Mouse (Mus musculus) intestine, embryonic 14.5 days (tissue): ENCODE data around the gene Ddx54. TPM values are rescaled to one million over a fixed set of nuclear protein-coding genes. Genes with fewer than 3 reads are reported as not detected.
A peak's percentile ranks its signal among the peaks of the same experiment; 100 is the strongest.

Experiments used
- ATAC-seq: fragments of 200-750 bp; cut with Nextera tagmentation; replicated peaks from 2 replicates; pipeline ENCODE4 v1.8.0; 2017; ENCODE audit warnings: low read depth, moderate number of reproducible peaks, moderate TSS enrichment, moderate library complexity; ENCODE audit not compliant: low FRiP score, low TSS enrichment
- DNase-seq: peaks from one replicate; pipeline ENCODE4 v3.0.0-alpha.2; 2018; ENCODE audit warnings: low spot score
- H3K27ac ChIP-seq: fragments of 300-500 bp; sonication (generic); 2 replicates; pipeline ENCODE4 v1.5.1; 2014; ENCODE audit warnings: low read depth, mild to moderate bottlenecking, control low read depth
- H3K27me3 ChIP-seq: fragments of 300-500 bp; sonication (generic); replicated peaks from 2 replicates; pipeline ENCODE4 v1.6.1; 2014; ENCODE audit warnings: low read length, control low read depth; ENCODE audit not compliant: control insufficient read depth, insufficient read depth
- H3K36me3 ChIP-seq: fragments of 300-500 bp; sonication (generic); 2 replicates; pipeline ENCODE4 v1.6.1; 2014; ENCODE audit warnings: low read length, control low read depth; ENCODE audit not compliant: control insufficient read depth, insufficient read depth
- H3K4me1 ChIP-seq: fragments of 300-500 bp; sonication (generic); replicated peaks from 2 replicates; pipeline ENCODE4 v1.6.1; 2014; ENCODE audit warnings: low read length, control low read depth, mixed read lengths; ENCODE audit not compliant: control insufficient read depth, insufficient read depth
- H3K4me2 ChIP-seq: fragments of 300-500 bp; sonication (generic); 2 replicates; pipeline ENCODE4 v1.6.1; 2014; ENCODE audit warnings: low read length
- H3K4me3 ChIP-seq: fragments of 300-500 bp; sonication (generic); 2 replicates; pipeline ENCODE4 v1.5.1; 2014; ENCODE audit warnings: low read depth, low read length, control low read depth, mixed read lengths
- H3K9ac ChIP-seq: fragments of 300-500 bp; sonication (generic); 2 replicates; pipeline ENCODE4 v1.6.1; 2014; ENCODE audit warnings: mild to moderate bottlenecking, low read length
- H3K9me3 ChIP-seq: fragments of 300-500 bp; sonication (generic); 2 replicates; pipeline ENCODE4 v1.6.1; 2016; ENCODE audit warnings: low read length, control low read depth; ENCODE audit not compliant: control insufficient read depth
- WGBS: fragments of 180-500 bp; shearing (Covaris S2); extraction: QIAGEN DNeasy Blood & Tissue Kit; methylation state at CpG from one replicate; pipeline ENCODE4 v1.1.7; 2014; 5-methylcytosine and 5-hydroxymethylcytosine counted together
- polyA plus RNA-seq: library from polyadenylated mRNA; unstranded; fragments of >200 nt; fragmentation: Nextera tagmentation; extraction: Ambion mirVana; gene quantifications from 2 replicates; pipeline ENCODE4 v1.2.1, GENCODE M21; 2014

Gene Ddx54
- polyA plus RNA-seq: 39.3 and 41.0 TPM in 2 replicates

DNA sequence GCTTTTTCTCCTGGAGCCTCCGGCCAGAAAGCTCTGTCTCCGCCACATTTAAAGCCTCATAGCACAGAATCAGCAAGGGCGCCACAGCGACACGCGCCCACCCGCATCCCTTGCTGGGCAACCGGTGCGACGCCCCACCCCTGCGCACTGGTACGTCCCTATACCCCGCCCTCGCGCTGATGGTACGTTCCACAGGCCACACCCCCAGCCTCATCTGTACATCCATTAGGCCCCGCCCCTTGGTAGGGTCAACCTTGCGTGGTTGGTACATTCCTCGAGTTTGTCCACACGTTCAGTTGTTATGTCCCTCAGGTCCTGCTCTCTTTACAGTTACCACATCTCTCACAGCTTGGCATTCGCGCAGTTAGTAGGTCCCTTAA lies at the start of gene Ddx54, which contains the start of gene Rita1:
TSS of gene Ddx54 (plus strand) at position 298 of the 380 bp plus-strand sequence.
TSS of gene Rita1 (minus strand) at position 148 of the 380 bp plus-strand sequence.
- peak; percentile 99 for DNase-seq
- H3K27ac ChIP-seq: peak within 1 kb of the TSS; percentile 82

DNA sequence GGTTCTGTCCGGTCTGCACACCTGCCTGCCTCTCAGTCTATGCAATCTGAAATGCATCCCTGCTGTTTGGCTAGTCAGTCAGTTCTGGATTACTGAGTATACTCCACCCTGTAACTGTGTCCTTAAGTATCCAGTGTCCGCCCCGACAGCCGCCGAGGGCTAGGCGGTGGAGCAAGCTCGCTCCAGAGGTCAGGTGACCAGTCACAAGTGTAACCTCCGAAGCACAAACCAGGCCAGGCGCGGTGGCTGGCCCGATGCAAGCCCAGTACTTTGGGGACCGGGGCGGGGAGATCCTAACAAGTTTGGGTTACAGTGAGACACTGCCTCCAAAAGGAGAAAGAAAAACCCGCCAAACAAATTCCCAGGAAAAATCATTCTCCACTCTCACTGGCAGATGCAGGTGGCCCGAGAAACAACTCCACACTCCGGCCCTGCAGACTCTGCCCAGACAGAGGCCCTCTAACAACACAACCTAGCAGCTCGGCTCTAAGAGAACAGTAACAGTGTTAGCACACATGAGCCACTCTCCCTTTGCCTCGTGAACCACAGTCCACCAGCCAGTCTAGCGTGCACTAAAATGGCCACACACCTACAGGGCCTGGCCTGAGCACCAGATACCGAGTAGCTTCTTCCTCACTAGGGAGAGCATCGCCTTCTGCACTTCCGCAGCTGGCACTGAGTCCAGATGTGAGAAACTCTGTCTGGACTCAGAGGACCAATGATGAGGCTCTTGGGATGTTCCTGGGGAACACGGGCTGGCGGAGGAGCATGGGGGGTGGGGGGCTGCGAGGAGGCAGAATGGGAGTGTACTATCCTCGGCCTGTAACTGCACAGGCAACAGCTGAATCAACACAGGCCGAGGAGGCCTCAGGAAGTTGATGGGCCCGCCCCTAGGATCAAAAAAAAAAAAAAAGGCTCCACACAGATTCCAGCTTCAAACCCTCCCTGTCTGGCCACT lies 49.3 kb upstream of the Ddx54 start:
- Histone ChIP-seq H3K4me3 (no peak overlapping the region), H3K9ac (no peak overlapping the region), H3K36me3 (no peaks in the 10 kb centered on the region), H3K27ac (peak overlapping the region; percentile 90), H3K4me2 (peak overlapping the region; percentile 28), H3K27me3 (no peaks in the 10 kb centered on the region), H3K9me3 (no peaks in the 10 kb centered on the region), H3K4me1 (peaks cover 76% of the 10 kb centered on the region)
- ATAC-seq: peak; percentile 68
- WGBS: 31% methylated on average over 28 of the region's 28 CpGs
- peak; percentile 79 for DNase-seq

More for the DNA sequence above, at the start of gene Ddx54, which contains the start of gene Rita1:
- Histone ChIP-seq H3K36me3 (peaks cover 19% of the 10 kb centered on the region), H3K4me1 (peaks cover 12% of the 10 kb centered on the region), H3K4me2 (peak within 1 kb of the TSS; percentile 80), H3K9ac (peak within 1 kb of the TSS; percentile 66), H3K4me3 (peak within 1 kb of the TSS; percentile 83), H3K27me3 (no peaks in the 10 kb centered on the region), H3K9me3 (0 out of 2 replicates have a peak, but pooled peaks cover 5% of the 10 kb centered on the region)
- WGBS: under 1% methylated on average over 22 of the region's 22 CpGs
- peak; percentile 84 for ATAC-seq

DNA sequence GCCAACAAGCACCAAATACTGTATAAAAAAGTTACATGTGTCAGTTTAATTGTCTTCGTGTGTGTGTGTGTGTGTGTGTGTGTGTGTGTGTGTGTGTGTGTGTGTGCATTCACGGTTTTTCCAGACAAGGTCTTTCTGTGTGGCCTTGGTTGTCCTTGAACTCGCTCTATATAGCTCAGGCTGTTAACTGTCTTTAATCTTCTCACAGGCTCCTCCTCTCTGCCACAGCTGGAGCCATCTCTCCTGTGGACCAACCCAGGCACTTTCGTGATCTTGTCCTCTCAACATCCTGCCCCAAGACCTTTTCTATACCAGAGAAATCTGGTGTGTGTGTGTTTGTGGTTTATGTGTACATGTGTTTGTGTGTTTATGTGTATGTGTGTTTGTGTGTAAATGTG lies 48.6 kb upstream of the Ddx54 start:
- Histone ChIP-seq H3K9ac (no peak overlapping the region), H3K36me3 (no peaks in the 10 kb centered on the region), H3K9me3 (no peaks in the 10 kb centered on the region), H3K27ac (peak overlapping the region; percentile 90), H3K27me3 (no peaks in the 10 kb centered on the region), H3K4me3 (no peak overlapping the region), H3K4me2 (no peak overlapping the region), H3K4me1 (peaks cover 81% of the 10 kb centered on the region)
- DNase-seq: peak; percentile 59
- ATAC-seq: no peak; the same call in 1 of the 2 replicates
- 14% methylated on average over 4 of the region's 4 CpGs for WGBS

DNA sequence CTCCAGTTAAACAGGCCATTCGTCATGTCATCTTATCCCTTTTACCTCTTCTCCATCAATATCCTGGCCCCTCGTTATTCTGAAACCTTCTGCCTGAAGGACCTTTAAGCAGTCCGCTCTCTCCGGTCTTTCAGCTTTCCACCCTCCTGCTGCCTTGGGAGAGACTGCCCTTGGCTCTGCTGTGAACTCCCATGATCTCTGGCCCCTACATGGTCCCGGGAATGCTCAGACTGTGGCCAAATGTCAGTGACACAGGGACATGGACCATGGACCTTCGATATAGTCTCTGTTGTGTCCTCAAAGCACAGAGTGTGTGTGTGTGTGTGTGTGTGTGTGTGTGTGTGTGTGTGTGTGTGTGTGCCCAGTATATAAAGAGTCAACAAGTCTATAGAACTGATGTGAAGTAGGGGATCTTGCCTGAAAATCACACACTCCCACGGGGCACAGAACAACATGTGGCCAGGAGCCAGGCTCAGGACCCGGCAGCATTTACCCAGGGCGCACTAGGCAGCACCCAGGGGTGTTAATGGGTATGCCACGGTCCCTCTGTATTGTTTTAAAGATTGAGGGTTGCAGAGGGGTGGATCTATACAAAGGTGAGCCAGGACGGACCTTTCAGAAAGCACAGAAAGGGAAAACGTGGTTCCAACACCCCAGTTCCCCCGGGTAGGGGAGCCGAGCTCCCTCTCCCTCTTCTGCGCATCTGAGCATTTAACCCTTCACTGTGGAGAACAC lies 47.2 kb upstream of the Ddx54 start:
- Histone ChIP-seq H3K4me1 (peaks cover 83% of the 10 kb centered on the region), H3K4me2 (no peak overlapping the region), H3K27ac (peak overlapping the region; percentile 57; the same call in 1 of the 2 replicates), H3K9ac (peak overlapping the region; percentile 22; the same call in 1 of the 2 replicates), H3K27me3 (no peaks in the 10 kb centered on the region), H3K9me3 (no peaks in the 10 kb centered on the region), H3K4me3 (no peak overlapping the region), H3K36me3 (no peaks in the 10 kb centered on the region)
- ATAC-seq (no peak), DNase-seq (no peak)
- WGBS: 41% methylated on average over 15 of the region's 15 CpGs

DNA sequence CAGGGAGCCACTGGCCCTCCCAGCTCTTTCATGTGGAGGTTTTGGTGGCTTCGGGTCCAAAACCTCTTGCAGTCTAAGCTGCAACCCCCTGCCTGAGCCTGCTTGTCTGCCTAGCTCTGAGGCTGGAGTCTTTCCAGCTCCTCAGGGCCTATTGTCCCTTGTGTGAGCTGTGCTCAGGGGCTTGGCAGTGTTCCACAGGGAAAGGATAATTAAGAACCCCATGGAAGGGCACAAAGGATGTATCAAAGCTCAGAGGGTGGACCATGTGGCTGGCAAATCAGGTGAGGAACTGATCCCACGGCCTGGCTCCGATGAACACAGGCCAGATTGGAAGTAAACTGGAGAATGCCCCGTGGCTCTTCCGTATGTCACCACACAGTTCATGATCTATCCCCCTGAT lies 46.4 kb upstream of the Ddx54 start:
- Histone ChIP-seq H3K27ac (peak overlapping the region; percentile 62; the same call in 1 of the 2 replicates), H3K9ac (peak overlapping the region; percentile 22; the same call in 1 of the 2 replicates), H3K36me3 (no peaks in the 10 kb centered on the region), H3K27me3 (no peaks in the 10 kb centered on the region), H3K9me3 (no peaks in the 10 kb centered on the region), H3K4me3 (no peak overlapping the region), H3K4me2 (no peak overlapping the region), H3K4me1 (peaks cover 83% of the 10 kb centered on the region)
- ATAC-seq: no peak
- WGBS: 65% methylated on average over 5 of the region's 5 CpGs
- no peak for DNase-seq

DNA sequence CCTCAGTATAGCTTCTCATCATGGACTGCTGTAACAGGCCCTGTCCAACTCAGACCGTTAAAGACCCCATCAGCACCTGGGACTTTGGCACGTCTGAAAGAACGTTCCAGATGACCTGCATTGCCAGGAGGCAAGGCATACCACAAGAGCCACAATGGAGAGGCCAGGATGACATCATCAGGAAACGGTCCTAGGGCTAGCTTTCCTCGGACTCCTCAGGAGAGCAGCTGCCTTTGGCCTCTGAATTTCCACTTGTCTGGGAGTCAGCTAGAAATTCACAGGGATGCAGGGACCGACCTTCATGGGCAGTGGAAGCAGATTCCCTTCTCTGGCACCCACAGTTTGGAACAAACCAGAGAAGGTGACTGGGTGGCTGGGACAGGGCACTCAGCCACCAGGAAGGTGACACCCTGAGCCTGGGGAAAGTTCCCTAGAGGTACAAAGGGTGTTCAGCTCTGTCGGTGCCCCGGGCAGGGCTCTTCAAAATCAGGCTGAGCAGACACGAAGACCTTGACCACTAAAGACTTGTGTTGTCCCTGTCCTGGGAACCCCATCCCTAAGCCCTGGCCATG lies 45.8 kb upstream of the Ddx54 start:
- peak overlapping the region; percentile 62 for H3K27ac ChIP-seq
- no peak overlapping the region for H3K4me2 ChIP-seq
- ATAC-seq (no peak), DNase-seq (no peak)
- H3K9me3 ChIP-seq: no peaks in the 10 kb centered on the region
- WGBS: 60% methylated on average over 9 of the region's 9 CpGs
- H3K36me3 ChIP-seq: no peaks in the 10 kb centered on the region
- no peak overlapping the region for H3K9ac ChIP-seq
- H3K4me1 ChIP-seq: peaks cover 85% of the 10 kb centered on the region
- no peak overlapping the region for H3K4me3 ChIP-seq
- no peaks in the 10 kb centered on the region for H3K27me3 ChIP-seq

DNA sequence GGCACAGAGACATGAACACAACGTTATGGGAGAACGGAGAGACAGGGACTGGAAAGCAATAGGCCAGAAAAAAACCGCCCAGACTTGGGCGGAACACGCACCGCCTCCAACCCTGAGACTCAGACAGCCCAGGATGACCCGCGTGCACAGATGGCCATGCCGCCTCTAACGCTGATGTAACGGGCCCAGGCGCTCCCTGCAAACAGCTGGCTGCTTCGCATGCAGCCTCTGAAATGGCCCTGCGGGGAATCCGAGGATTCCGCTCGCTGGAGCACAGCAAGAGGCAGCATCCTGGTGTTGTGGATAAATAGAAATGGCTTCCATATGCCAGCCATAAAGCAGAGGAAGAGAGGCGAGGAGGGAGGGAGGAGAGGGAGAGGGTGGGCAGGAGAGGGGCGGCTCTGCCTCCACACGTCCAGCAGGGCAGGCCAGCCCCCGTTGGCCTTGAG lies 45.3 kb upstream of the Ddx54 start:
- no peak overlapping the region for H3K4me2 ChIP-seq
- no peaks in the 10 kb centered on the region for H3K36me3 ChIP-seq
- H3K4me3 ChIP-seq: no peak overlapping the region
- WGBS: 26% methylated on average over 21 of the region's 21 CpGs
- no peak overlapping the region for H3K9ac ChIP-seq
- peaks cover 88% of the 10 kb centered on the region for H3K4me1 ChIP-seq
- peak overlapping the region; percentile 62 for H3K27ac ChIP-seq
- ATAC-seq: no peak
- DNase-seq: peak; percentile 71
- H3K27me3 ChIP-seq: no peaks in the 10 kb centered on the region
- no peaks in the 10 kb centered on the region for H3K9me3 ChIP-seq

DNA sequence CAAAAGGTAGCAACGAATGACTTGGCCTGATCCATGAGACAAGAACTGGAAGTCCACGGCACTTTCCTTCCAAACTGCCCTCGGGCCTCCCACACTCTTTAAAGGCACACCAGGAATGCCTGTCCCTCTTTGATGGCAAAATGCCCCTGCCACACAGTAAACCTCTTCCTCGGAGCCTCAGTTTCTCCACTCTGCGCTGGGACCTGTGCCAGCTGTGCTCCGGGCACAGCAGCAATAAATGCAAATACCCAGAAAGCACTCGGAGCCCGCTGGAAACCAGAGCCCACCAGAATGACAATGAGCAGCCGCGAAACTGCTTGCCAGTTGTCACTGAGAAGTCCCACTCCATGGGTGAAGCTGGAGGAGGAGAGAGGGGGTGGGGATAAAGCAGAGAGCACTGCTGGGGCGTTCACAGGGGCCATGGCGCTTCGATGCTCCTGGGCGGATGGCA lies 44.8 kb upstream of the Ddx54 start:
- no peak for DNase-seq
- Histone ChIP-seq H3K4me1 (peaks cover 86% of the 10 kb centered on the region), H3K4me2 (no peak overlapping the region)

More for the DNA sequence above, 44.8 kb upstream of the Ddx54 start:
- Histone ChIP-seq H3K9me3 (no peaks in the 10 kb centered on the region), H3K4me3 (no peak overlapping the region), H3K9ac (no peak overlapping the region), H3K36me3 (no peaks in the 10 kb centered on the region), H3K27me3 (no peaks in the 10 kb centered on the region), H3K27ac (peak overlapping the region; percentile 62)
- WGBS: 47% methylated on average over 14 of the region's 14 CpGs
- no peak for ATAC-seq
